Mouse (Mus musculus): ENCODE measurements around the gene Mlh3. TPM values are rescaled to one million over a fixed set of nuclear protein-coding genes. Genes with fewer than 3 reads are reported as not detected.

Mlh3 gene
- polyA plus RNA-seq, 1 experiment: 2.1 TPM

GRCm38 (mm10) chr12:85237553-85237952 is 32.8 kb downstream of the Mlh3 start:
- no peak for DNase-seq (ENCODE audit: low read depth, low spot score)
- WGBS: 79% methylated on average over 5 of the region's 5 CpGs

GRCm38 (mm10) chr12:85233376-85234358 is 36.7 kb downstream of the Mlh3 start:
- DNase-seq (ENCODE audit: low read depth, low spot score): no peak
- 81% methylated on average over 21 of the region's 21 CpGs for WGBS

GRCm38 (mm10) chr12:85227876-85228599 is 42.4 kb downstream of the Mlh3 start:
- WGBS: 68% methylated on average over 15 of the region's 15 CpGs
- DNase-seq (ENCODE audit: low read depth, low spot score): no peak

GRCm38 (mm10) chr12:85227227-85227626 is 43.2 kb downstream of the Mlh3 start:
- no peak for DNase-seq (ENCODE audit: low read depth, low spot score)
- WGBS: 68% methylated on average over 7 of the region's 7 CpGs

- no peak for DNase-seq (ENCODE audit: low read depth, low spot score)
- WGBS: 3% methylated on average over 12 of the region's 12 CpGs
Observed at GRCm38 (mm10) chr12:85219905-85220290, 50.5 kb downstream of the Mlh3 start.

GRCm38 (mm10) chr12:85219236-85219904 is 51.0 kb downstream of the Mlh3 start, which contains the start of gene Eif2b2:
Eif2b2 (plus strand) TSS chr12:85219481.
- peak; percentile 98 for DNase-seq (ENCODE audit: low read depth, low spot score)
- WGBS: under 1% methylated on average over 54 of the region's 54 CpGs

- WGBS: 59% methylated on average over 2 of the region's 2 CpGs
Observed at GRCm38 (mm10) chr12:85217733-85218310, 52.6 kb downstream of the Mlh3 start.

GRCm38 (mm10) chr12:85215031-85215430 is 55.4 kb downstream of the Mlh3 start:
- DNase-seq (ENCODE audit: low read depth, low spot score): no peak
- 71% methylated on average over 5 of the region's 5 CpGs for WGBS

More at GRCm38 (mm10) chr12:85217733-85218310, 52.6 kb downstream of the Mlh3 start:
- DNase-seq (ENCODE audit: low read depth, low spot score): no peak

- no peak for DNase-seq (ENCODE audit: low read depth, low spot score)
- 23% methylated on average over 7 of the region's 7 CpGs for WGBS
Observed at GRCm38 (mm10) chr12:85208687-85209199, 61.7 kb downstream of the Mlh3 start.

GRCm38 (mm10) chr12:85205425-85205824 is 65.0 kb downstream of the Mlh3 start:
- DNase-seq (ENCODE audit: low read depth, low spot score): no peak
- WGBS: 87% methylated on average over 10 of the region's 10 CpGs

GRCm38 (mm10) chr12:85204105-85204504 is 66.3 kb downstream of the Mlh3 start:
- no peak for DNase-seq (ENCODE audit: low read depth, low spot score)
- 49% methylated on average over 8 of the region's 8 CpGs for WGBS

- WGBS: 30% methylated on average over 5 of the region's 5 CpGs
- no peak for DNase-seq (ENCODE audit: low read depth, low spot score)
Observed at GRCm38 (mm10) chr12:85203699-85204098, 66.7 kb downstream of the Mlh3 start.

GRCm38 (mm10) chr12:85202191-85202590 is 68.2 kb downstream of the Mlh3 start:
- DNase-seq (ENCODE audit: low read depth, low spot score): no peak
- WGBS: 80% methylated on average over 7 of the region's 7 CpGs

- WGBS: 67% methylated on average over 2 of the region's 2 CpGs
- no peak for DNase-seq (ENCODE audit: low read depth, low spot score)
Observed at GRCm38 (mm10) chr12:85201830-85202147, 68.6 kb downstream of the Mlh3 start.

GRCm38 (mm10) chr12:85200929-85201829 is 69.2 kb downstream of the Mlh3 start:
- 55% methylated on average over 24 of the region's 24 CpGs for WGBS
- no peak for DNase-seq (ENCODE audit: low read depth, low spot score)

- 43% methylated on average over 1 of the region's 1 CpGs for WGBS
- DNase-seq (ENCODE audit: low read depth, low spot score): no peak
Observed at GRCm38 (mm10) chr12:85199954-85200353, 70.4 kb downstream of the Mlh3 start.

GRCm38 (mm10) chr12:85197936-85198335 is 72.5 kb downstream of the Mlh3 start:
- WGBS: 53% methylated on average over 8 of the region's 8 CpGs
- no peak for DNase-seq (ENCODE audit: low read depth, low spot score)

GRCm38 (mm10) chr12:85197371-85197770 is 73.0 kb downstream of the Mlh3 start:
- WGBS: 82% methylated on average over 7 of the region's 7 CpGs
- no peak for DNase-seq (ENCODE audit: low read depth, low spot score)

- DNase-seq (ENCODE audit: low read depth, low spot score): no peak
- WGBS: 88% methylated on average over 10 of the region's 10 CpGs
Observed at GRCm38 (mm10) chr12:85196191-85196590, 74.2 kb downstream of the Mlh3 start.
